Mouse (Mus musculus) MEL (cell line): ENCODE measurements around the gene Omt2b. TPM values are rescaled to one million over a fixed set of nuclear protein-coding genes. Genes with fewer than 3 reads are reported as not detected.

Source experiments
- DNase-seq: peaks from one replicate; pipeline ENCODE4 v3.0.0; 2011; ENCODE audit warnings: low read depth, low spot score
- H3K27ac ChIP-seq: 2 replicates; pipeline ENCODE4 v1.5.1; 2012; ENCODE audit warnings: low read depth, mild to moderate bottlenecking, control low read depth, low read length, moderate library complexity; ENCODE audit not compliant: control insufficient read depth
- H3K27me3 ChIP-seq, 2 experiments: fragments of 150-350 bp in 1 of 2; sonication (generic) in 1 of 2; 2 replicates each; pipeline ENCODE4 v1.6.1; 2012; ENCODE audit warnings: low read length in 2 of 2, mild to moderate bottlenecking in 2 of 2, improper control_type of control experiment in 1 of 2, moderate library complexity in 1 of 2; ENCODE audit not compliant: insufficient read depth in 2 of 2, control insufficient read depth in 1 of 2
- H3K36me3 ChIP-seq, 2 experiments: 2 replicates each; pipeline ENCODE4 v1.6.1; 2012 to 2014; ENCODE audit warnings: low read length in 2 of 2, improper control_type of control experiment in 1 of 2, inconsistent platforms in 1 of 2, mild to moderate bottlenecking in 1 of 2; ENCODE audit not compliant: insufficient read depth in 2 of 2, control insufficient read depth in 1 of 2
- H3K4me1 ChIP-seq, 2 experiments: fragments of 150-350 bp in 1 of 2; sonication (generic) in 1 of 2; 2 replicates each; pipeline ENCODE4 v1.6.1; 2012; ENCODE audit warnings: low read length in 2 of 2, improper control_type of control experiment in 1 of 2, mild to moderate bottlenecking in 1 of 2; ENCODE audit not compliant: insufficient read depth in 2 of 2, control insufficient read depth in 1 of 2
- H3K4me3 ChIP-seq, 2 experiments: fragments of 150-350 bp in 1 of 2; sonication (generic) in 1 of 2; 2 replicates each; pipeline ENCODE4 v1.5.1; 2012; ENCODE audit warnings: low read depth in 2 of 2, low read length in 2 of 2, mild to moderate bottlenecking in 2 of 2, moderate library complexity in 2 of 2, control low read depth in 1 of 2, improper control_type of control experiment in 1 of 2; ENCODE audit not compliant: control insufficient read depth in 1 of 2, insufficient read depth in 1 of 2
- H3K79me2 ChIP-seq: 2 replicates; pipeline ENCODE4 v1.6.1; 2012; ENCODE audit warnings: mild to moderate bottlenecking, low read length, moderate library complexity; ENCODE audit not compliant: control insufficient read depth, poor library complexity, insufficient read depth
- H3K9ac ChIP-seq: 2 replicates; pipeline ENCODE4 v1.6.1; 2012; ENCODE audit warnings: low read depth, mild to moderate bottlenecking, control low read depth, low read length, moderate library complexity; ENCODE audit not compliant: control insufficient read depth, poor library complexity, severe bottlenecking
- H3K9me3 ChIP-seq: fragments of 150-350 bp; sonication (generic); replicated peaks from 2 replicates; pipeline ENCODE4 v1.6.1; 2012; ENCODE audit warnings: mild to moderate bottlenecking, low read length, improper control_type of control experiment, moderate library complexity; ENCODE audit not compliant: insufficient read depth
- BHLHE40 ChIP-seq: IDR thresholded peaks from 2 replicates; pipeline ENCODE4 v1.6.1; 2012; ENCODE audit warnings: low read depth, mild to moderate bottlenecking, inconsistent platforms, low read length, improper control_type of control experiment, borderline replicate concordance
- CHD2 ChIP-seq: IDR thresholded peaks from 2 replicates; pipeline ENCODE4 v1.6.1; 2011; ENCODE audit warnings: low read length, improper control_type of control experiment
- ELF1 ChIP-seq: IDR thresholded peaks from 2 replicates; pipeline ENCODE4 v1.6.1; 2014; ENCODE audit warnings: low read depth, mild to moderate bottlenecking, inconsistent platforms, low read length, improper control_type of control experiment, moderate library complexity
- EP300 ChIP-seq, 2 experiments: IDR thresholded peaks; 2 replicates each; pipeline ENCODE4 v1.6.1; 2011; ENCODE audit warnings: improper control_type of control experiment in 2 of 2, low read length in 2 of 2, low read depth in 1 of 2, mild to moderate bottlenecking in 1 of 2
- MAZ ChIP-seq: IDR thresholded peaks from 2 replicates; pipeline ENCODE4 v1.6.1; 2012; ENCODE audit warnings: low read depth, mild to moderate bottlenecking, inconsistent platforms, low read length, improper control_type of control experiment
- MYB ChIP-seq: IDR thresholded peaks from 2 replicates; pipeline ENCODE4 v1.6.1; 2011; ENCODE audit warnings: mild to moderate bottlenecking, low read depth, low read length, improper control_type of control experiment
- MYC ChIP-seq: IDR thresholded peaks from 2 replicates; pipeline ENCODE4 v1.6.1; 2011; ENCODE audit warnings: low read depth, mild to moderate bottlenecking, low read length, improper control_type of control experiment, moderate library complexity
- POLR2AphosphoS2 ChIP-seq: IDR thresholded peaks from 2 replicates; pipeline ENCODE4 v1.6.1; 2011; ENCODE audit warnings: low read length, improper control_type of control experiment
- SIN3A ChIP-seq: IDR thresholded peaks from 2 replicates; pipeline ENCODE4 v1.6.1; 2012; ENCODE audit warnings: low read length, improper control_type of control experiment, inconsistent platforms
- TBP ChIP-seq: IDR thresholded peaks from 2 replicates; pipeline ENCODE4 v1.8.0; 2011; ENCODE audit warnings: low read depth, low read length, improper control_type of control experiment
- TCF12 ChIP-seq: IDR thresholded peaks from 2 replicates; pipeline ENCODE4 v1.6.1; 2014; ENCODE audit warnings: low read depth, mild to moderate bottlenecking, inconsistent platforms, low read length, improper control_type of control experiment, moderate library complexity
- UBTF ChIP-seq: IDR thresholded peaks from 2 replicates; pipeline ENCODE4 v1.6.1; 2012; ENCODE audit warnings: low read depth, mild to moderate bottlenecking, inconsistent platforms, low read length, improper control_type of control experiment, moderate library complexity, borderline replicate concordance; ENCODE audit not compliant: insufficient read depth
- USF2 ChIP-seq, 2 experiments: IDR thresholded peaks; 2 replicates each; pipeline ENCODE4 v1.6.1; 2011 to 2012; ENCODE audit warnings: improper control_type of control experiment in 2 of 2, low read length in 2 of 2, borderline replicate concordance in 1 of 2, inconsistent platforms in 1 of 2, low read depth in 1 of 2, mild to moderate bottlenecking in 1 of 2; ENCODE audit not compliant: insufficient read depth in 1 of 2
- polyA plus RNA-seq, 2 experiments: library from polyadenylated mRNA; stranded (reverse) in 1 of 2; unstranded in 1 of 2; fragments of >175 nt in 1 of 2; fragments of >200 nt in 1 of 2; gene quantifications; 2 replicates each; pipeline versions ENCODE4 v1.2.1 to v1.2.4; 2012; ENCODE audit warnings: low replicate concordance in 2 of 2, low read depth in 1 of 2; ENCODE audit not compliant: insufficient read length in 2 of 2, insufficient read depth in 1 of 2, missing spikeins in 1 of 2
- total RNA-seq: library from RNA; depleted of rRNA; stranded (reverse); fragments of 300-350 nt; gene quantifications from 2 replicates; pipeline ENCODE4 v1.2.3, GENCODE M21; 2012

Gene Omt2b
- total and polyA plus RNA-seq, 3 experiments = not detected

GRCm38 (mm10) chr9:78360484-78360872 lies 33.1 kb downstream of the Omt2b start:
- no peak overlapping the region for H3K27ac ChIP-seq
- no peak for DNase-seq
- no peak overlapping the region for H3K9ac ChIP-seq
- H3K4me3 ChIP-seq = no peak overlapping the region
- H3K9me3 ChIP-seq = no peaks in the 10 kb centered on the region
- TF ChIP-seq CHD2 (no peak), MYC (no peak), MAZ (no peak), TCF12 (no peak), ELF1 (no peak), EP300 (IDR thresholded peaks at IDR 0.05; ENCODE audit: low read depth in 1 of 2, low read length in 2 of 2) (no peak), BHLHE40 (no peak), SIN3A (no peak)
- TF ChIP-seq, all 39 proteins: peak for 0
- H3K36me3 ChIP-seq = no peaks in the 10 kb centered on the region
- H3K79me2 ChIP-seq = no peaks in the 10 kb centered on the region
- H3K27me3 ChIP-seq = peaks cover 2% of the 10 kb centered on the region in 2 experiments; a peak in 2 of 4 replicates
- no peaks in the 10 kb centered on the region for H3K4me1 ChIP-seq

GRCm38 (mm10) chr9:78363374-78363773 lies 36.0 kb downstream of the Omt2b start:
- H3K4me1 ChIP-seq = peaks cover 0 to 4% of the 10 kb centered on the region in 2 experiments; a peak in 1 of 4 replicates
- peaks cover 2% of the 10 kb centered on the region in 2 experiments; a peak in 2 of 4 replicates for H3K27me3 ChIP-seq
- no peak for DNase-seq
- H3K79me2 ChIP-seq = no peaks in the 10 kb centered on the region
- H3K9ac ChIP-seq = no peak overlapping the region
- H3K27ac ChIP-seq = no peak overlapping the region
- TF ChIP-seq SIN3A (no peak), UBTF (no peak), POLR2AphosphoS2 (no peak)
- H3K4me3 ChIP-seq = no peak overlapping the region
- no peaks in the 10 kb centered on the region for H3K9me3 ChIP-seq
- H3K36me3 ChIP-seq = peaks cover 0 to 2% of the 10 kb centered on the region in 2 experiments; a peak in 2 of 4 replicates

GRCm38 (mm10) chr9:78364701-78365100 lies 37.3 kb downstream of the Omt2b start:
- Histone ChIP-seq H3K9ac (no peak overlapping the region), H3K9me3 (no peaks in the 10 kb centered on the region), H3K79me2 (no peaks in the 10 kb centered on the region), H3K4me3 (no peak overlapping the region), H3K27me3 (peaks cover 2 to 5% of the 10 kb centered on the region in 2 experiments; a peak in 3 of 4 replicates), H3K36me3 (peaks cover 0 to 2% of the 10 kb centered on the region in 2 experiments; a peak in 2 of 4 replicates), H3K27ac (no peak overlapping the region), H3K4me1 (peaks cover 0 to 4% of the 10 kb centered on the region in 2 experiments; a peak in 1 of 4 replicates)
- TF ChIP-seq MYB = no peak
- TF ChIP-seq TCF12 = no peak
- TF ChIP-seq TBP = no peak
- TF ChIP-seq USF2 (IDR thresholded peaks at IDR 0.05; ENCODE audit: borderline replicate concordance in 1 of 2, insufficient read depth in 1 of 2, low read depth in 1 of 2, low read length in 2 of 2) = no peak
- no peak for TF ChIP-seq BHLHE40
- no peak for DNase-seq
